Mouse (Mus musculus) midbrain, embryonic 12.5 days (tissue): ENCODE data around the gene Slc46a3. TPM values are rescaled to one million over a fixed set of nuclear protein-coding genes. Genes with fewer than 3 reads are reported as not detected.
A peak's percentile ranks its signal among the peaks of the same experiment; 100 is the strongest.

Experiments used
- ATAC-seq: fragments of 200-750 bp; cut with Nextera tagmentation; 2 replicates; pipeline ENCODE4 v1.8.0; 2017; ENCODE audit warnings: low read depth, moderate TSS enrichment, moderate library complexity; ENCODE audit not compliant: low FRiP score
- H3K27ac ChIP-seq: fragments of 300-500 bp; sonication (generic); replicated peaks from 2 replicates; pipeline ENCODE4 v1.5.1; 2016; ENCODE audit warnings: mild to moderate bottlenecking
- H3K27me3 ChIP-seq: fragments of 300-500 bp; sonication (generic); 2 replicates; pipeline ENCODE4 v1.6.1; 2016; ENCODE audit warnings: mild to moderate bottlenecking
- H3K36me3 ChIP-seq: fragments of 300-500 bp; sonication (generic); 2 replicates; pipeline ENCODE4 v1.6.1; 2016
- H3K4me1 ChIP-seq: fragments of 300-500 bp; sonication (generic); 2 replicates; pipeline ENCODE4 v1.6.1; 2016
- H3K4me2 ChIP-seq: fragments of 300-500 bp; sonication (generic); replicated peaks from 2 replicates; pipeline ENCODE4 v1.6.1; 2016; ENCODE audit warnings: mild to moderate bottlenecking, moderate library complexity
- H3K4me3 ChIP-seq: fragments of 300-500 bp; sonication (generic); 2 replicates; pipeline ENCODE4 v1.5.1; 2016; ENCODE audit warnings: mild to moderate bottlenecking
- H3K9ac ChIP-seq: fragments of 300-500 bp; sonication (generic); replicated peaks from 2 replicates; pipeline ENCODE4 v1.6.1; 2016; ENCODE audit warnings: mild to moderate bottlenecking, moderate library complexity
- H3K9me3 ChIP-seq: fragments of 300-500 bp; sonication (generic); 2 replicates; pipeline ENCODE4 v1.6.1; 2016; ENCODE audit warnings: mild to moderate bottlenecking
- WGBS: fragments of 180-500 bp; shearing (Covaris S2); methylation state at CpG from one replicate; pipeline ENCODE4 v1.1.7; 2016; 5-methylcytosine and 5-hydroxymethylcytosine counted together
- polyA plus RNA-seq: library from polyadenylated mRNA; unstranded; fragments of >200 nt; fragmentation: Nextera tagmentation; extraction: Ambion mirVana; gene quantifications from 2 replicates; pipeline ENCODE4 v1.2.1, GENCODE M21; 2016

Gene Slc46a3
- polyA plus RNA-seq, 1 experiment from 2014 or later, result 6.4 TPM

GRCm38 (mm10) chr5:147860449-147861261, 34.0 kb downstream of the Slc46a3 start, which contains the start of gene Pomp:
Gene Pomp, plus strand, starts transcription at chr5:147860461.
- H3K27ac ChIP-seq, result peak within 1 kb of the TSS; percentile 76
- ATAC-seq, result peak; percentile 95

DNA sequence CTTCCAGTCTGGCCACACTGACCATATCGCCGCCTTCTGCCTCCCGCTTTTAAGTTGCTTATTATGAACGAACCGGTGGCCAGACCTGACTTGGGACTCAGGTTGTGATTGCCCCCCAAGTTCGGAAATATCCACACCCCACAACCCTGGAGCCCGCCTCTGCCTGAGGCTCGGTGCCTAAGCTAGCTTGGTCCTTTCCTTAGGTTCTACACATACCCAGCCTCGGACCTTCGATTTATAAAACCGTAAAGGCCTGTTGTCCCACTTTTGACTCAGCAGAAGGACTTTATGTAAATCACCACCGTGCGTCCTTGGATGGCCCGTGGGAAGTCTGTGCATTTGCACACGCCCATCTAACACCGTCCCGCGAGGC, 34.6 kb downstream of the Slc46a3 start:
- Histone ChIP-seq H3K27ac (peak overlapping the region; percentile 76), H3K27me3 (no peaks in the 10 kb centered on the region), H3K4me2 (peak overlapping the region; percentile 98), H3K36me3 (peaks cover 29% of the 10 kb centered on the region), H3K9ac (peak overlapping the region; percentile 90), H3K9me3 (no peaks in the 10 kb centered on the region), H3K4me1 (peaks cover 17% of the 10 kb centered on the region), H3K4me3 (peak overlapping the region; percentile 96)
- 1% methylated on average over 18 of the region's 18 CpGs for WGBS
- ATAC-seq, result no peak

More at GRCm38 (mm10) chr5:147860449-147861261, 34.0 kb downstream of the Slc46a3 start, which contains the start of gene Pomp:
- Histone ChIP-seq H3K9ac (peak within 1 kb of the TSS; percentile 90), H3K27me3 (no peaks in the 10 kb centered on the region), H3K4me3 (peak within 1 kb of the TSS; percentile 96), H3K4me1 (peaks cover 17% of the 10 kb centered on the region), H3K4me2 (peak within 1 kb of the TSS; percentile 98), H3K9me3 (no peaks in the 10 kb centered on the region), H3K36me3 (peaks cover 35% of the 10 kb centered on the region)
- under 1% methylated on average over 68 of the region's 68 CpGs for WGBS

DNA sequence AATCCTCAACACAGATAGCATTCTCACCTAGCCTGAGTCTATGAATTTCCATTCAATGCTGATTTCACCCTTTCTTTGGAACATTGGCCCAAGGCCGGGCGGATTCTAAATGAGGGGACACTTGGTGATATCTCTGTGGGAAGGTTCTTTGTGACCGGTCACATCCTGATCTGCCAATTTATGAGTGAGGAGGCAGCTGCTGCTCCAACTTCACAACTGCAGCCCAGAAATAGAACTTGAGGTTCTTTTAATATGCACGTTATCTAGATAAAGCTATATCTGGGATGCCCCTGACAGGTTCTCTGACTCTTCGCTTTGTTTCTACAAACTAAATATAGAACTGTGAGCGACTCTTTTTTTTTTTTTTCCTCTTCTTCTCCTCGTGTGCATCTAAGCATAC, 44.4 kb downstream of the Slc46a3 start:
- no peaks in the 10 kb centered on the region for H3K9me3 ChIP-seq
- peaks cover 5% of the 10 kb centered on the region; the same call in 1 of the 2 replicates for H3K4me1 ChIP-seq
- no peak overlapping the region for H3K9ac ChIP-seq
- no peak overlapping the region for H3K27ac ChIP-seq
- no peak for ATAC-seq
- no peaks in the 10 kb centered on the region for H3K27me3 ChIP-seq
- no peak overlapping the region for H3K4me3 ChIP-seq
- WGBS, result 79% methylated on average over 7 of the region's 7 CpGs
- no peaks in the 10 kb centered on the region for H3K36me3 ChIP-seq
- no peak overlapping the region for H3K4me2 ChIP-seq

GRCm38 (mm10) chr5:147848164-147848863, 46.3 kb downstream of the Slc46a3 start:
- no peak overlapping the region for H3K4me3 ChIP-seq
- H3K9me3 ChIP-seq, result no peaks in the 10 kb centered on the region
- peak overlapping the region; percentile 34 for H3K4me2 ChIP-seq
- no peak overlapping the region for H3K9ac ChIP-seq
- 23% methylated on average over 16 of the region's 16 CpGs for WGBS
- H3K27me3 ChIP-seq, result no peaks in the 10 kb centered on the region
- peak; percentile 65 for ATAC-seq
- H3K36me3 ChIP-seq, result no peaks in the 10 kb centered on the region
- no peak overlapping the region for H3K27ac ChIP-seq
- H3K4me1 ChIP-seq, result peaks cover 5% of the 10 kb centered on the region; the same call in 1 of the 2 replicates

- Histone ChIP-seq H3K9me3 (no peaks in the 10 kb centered on the region), H3K9ac (no peak overlapping the region), H3K36me3 (no peaks in the 10 kb centered on the region), H3K4me2 (0 out of 2 replicates have a peak overlapping the region, but pooled peaks have one; percentile 34), H3K27me3 (no peaks in the 10 kb centered on the region), H3K4me3 (no peak overlapping the region), H3K27ac (no peak overlapping the region), H3K4me1 (peaks cover 5% of the 10 kb centered on the region; the same call in 1 of the 2 replicates)
- no peak for ATAC-seq
- 58% methylated on average over 5 of the region's 5 CpGs for WGBS
These were observed 47.3 kb downstream of the Slc46a3 start for GRCm38 (mm10) chr5:147847361-147847760.

GRCm38 (mm10) chr5:147845319-147845718, 49.3 kb downstream of the Slc46a3 start:
- Histone ChIP-seq H3K4me1 (peaks cover 5% of the 10 kb centered on the region; the same call in 1 of the 2 replicates), H3K9me3 (no peaks in the 10 kb centered on the region), H3K9ac (no peak overlapping the region), H3K4me2 (no peak overlapping the region), H3K36me3 (no peaks in the 10 kb centered on the region), H3K27ac (no peak overlapping the region), H3K4me3 (no peak overlapping the region), H3K27me3 (no peaks in the 10 kb centered on the region)
- 84% methylated on average over 3 of the region's 3 CpGs for WGBS
- no peak for ATAC-seq

GRCm38 (mm10) chr5:147843340-147843739, 51.3 kb downstream of the Slc46a3 start:
- ATAC-seq, result no peak
- 64% methylated on average over 7 of the region's 7 CpGs for WGBS
- H3K27ac ChIP-seq, result no peak overlapping the region
- H3K27me3 ChIP-seq, result no peaks in the 10 kb centered on the region
- H3K4me2 ChIP-seq, result no peak overlapping the region
- H3K9me3 ChIP-seq, result no peaks in the 10 kb centered on the region
- H3K9ac ChIP-seq, result no peak overlapping the region
- peaks cover 5% of the 10 kb centered on the region; the same call in 1 of the 2 replicates for H3K4me1 ChIP-seq
- no peak overlapping the region for H3K4me3 ChIP-seq
- no peaks in the 10 kb centered on the region for H3K36me3 ChIP-seq

- no peak overlapping the region for H3K4me2 ChIP-seq
- no peak overlapping the region for H3K27ac ChIP-seq
- H3K9ac ChIP-seq, result no peak overlapping the region
- peaks cover 7% of the 10 kb centered on the region for H3K4me1 ChIP-seq
- H3K4me3 ChIP-seq, result no peak overlapping the region
- no peaks in the 10 kb centered on the region for H3K36me3 ChIP-seq
- peaks cover 9% of the 10 kb centered on the region; the same call in 1 of the 2 replicates for H3K27me3 ChIP-seq
- ATAC-seq, result no peak
- 87% methylated on average over 12 of the region's 12 CpGs for whole genome bisulfite sequencing
- H3K9me3 ChIP-seq, result no peaks in the 10 kb centered on the region
These were observed 55.2 kb downstream of the Slc46a3 start for GRCm38 (mm10) chr5:147839418-147839817.

DNA sequence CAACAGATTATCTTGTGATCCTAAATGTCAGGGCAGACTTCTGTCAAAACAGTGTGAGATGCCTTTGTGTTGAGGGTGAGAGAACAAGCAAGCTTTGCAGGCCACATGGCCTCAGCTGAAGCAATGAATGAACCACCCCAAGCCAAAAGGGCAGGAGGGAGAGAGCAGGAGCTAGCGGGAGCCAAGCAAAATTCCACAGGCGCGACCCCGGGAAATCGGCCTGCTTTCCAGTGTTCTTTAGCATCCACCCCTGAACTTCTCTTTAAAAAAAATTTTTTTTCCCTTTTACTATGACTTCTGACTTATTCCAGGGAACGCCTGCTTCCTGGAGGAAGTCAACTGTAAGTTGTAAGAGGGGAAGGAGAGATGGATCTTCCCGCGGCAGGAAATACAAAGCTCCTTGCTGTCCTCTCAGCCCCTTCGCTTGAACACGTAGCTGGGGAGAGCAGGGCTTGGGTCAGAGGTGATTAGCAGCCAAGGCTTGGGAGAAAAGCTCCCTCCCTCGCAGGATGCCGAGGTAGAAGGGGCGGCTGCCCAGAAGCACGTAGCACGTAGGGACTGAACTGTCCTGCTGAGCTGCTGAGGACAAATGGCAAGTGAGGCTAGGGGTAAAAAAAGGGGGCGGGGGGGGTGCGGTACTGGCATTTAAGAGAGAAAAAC, 59.6 kb downstream of the Slc46a3 start:
- no peak overlapping the region for H3K27ac ChIP-seq
- no peaks in the 10 kb centered on the region for H3K36me3 ChIP-seq
- H3K4me3 ChIP-seq, result no peak overlapping the region
- ATAC-seq, result no peak
- WGBS, result 4% methylated on average over 17 of the region's 17 CpGs
- no peaks in the 10 kb centered on the region for H3K9me3 ChIP-seq
- H3K4me2 ChIP-seq, result peak overlapping the region; percentile 26; the same call in 1 of the 2 replicates
- H3K9ac ChIP-seq, result no peak overlapping the region
- H3K27me3 ChIP-seq, result peaks cover 9% of the 10 kb centered on the region; the same call in 1 of the 2 replicates
- peaks cover 7% of the 10 kb centered on the region for H3K4me1 ChIP-seq

DNA sequence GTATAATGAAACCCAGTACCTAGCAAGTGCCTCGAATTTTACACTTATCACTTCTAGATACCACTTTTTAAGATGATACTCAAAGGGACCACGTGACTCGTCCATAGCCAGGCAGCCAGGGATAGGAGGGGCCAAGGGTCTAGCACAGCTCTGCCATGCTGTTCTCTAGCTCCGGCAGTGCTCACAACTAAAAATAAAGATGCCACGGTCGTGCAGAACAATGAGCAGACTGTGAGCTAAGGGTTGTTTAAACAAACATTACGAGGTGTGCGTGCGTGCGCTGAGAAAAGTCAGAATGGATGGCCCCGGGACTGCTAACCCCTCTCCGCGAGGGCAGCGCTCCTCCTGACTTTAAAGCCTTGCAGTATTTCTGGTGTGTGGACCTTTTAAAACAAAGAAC, 61.8 kb downstream of the Slc46a3 start:
- WGBS, result 55% methylated on average over 14 of the region's 14 CpGs
- Histone ChIP-seq H3K4me2 (no peak overlapping the region), H3K4me1 (peaks cover 7% of the 10 kb centered on the region), H3K36me3 (no peaks in the 10 kb centered on the region), H3K27me3 (peaks cover 9% of the 10 kb centered on the region; the same call in 1 of the 2 replicates), H3K9me3 (no peaks in the 10 kb centered on the region), H3K4me3 (no peak overlapping the region), H3K9ac (no peak overlapping the region), H3K27ac (no peak overlapping the region)
- no peak for ATAC-seq

- H3K4me3 ChIP-seq, result no peak overlapping the region
- no peaks in the 10 kb centered on the region for H3K9me3 ChIP-seq
- H3K27me3 ChIP-seq, result no peaks in the 10 kb centered on the region
- no peaks in the 10 kb centered on the region for H3K4me1 ChIP-seq
- no peak overlapping the region for H3K4me2 ChIP-seq
- H3K36me3 ChIP-seq, result no peaks in the 10 kb centered on the region
- ATAC-seq, result no peak
- no peak overlapping the region for H3K27ac ChIP-seq
- WGBS, result 70% methylated on average over 8 of the region's 8 CpGs
- no peak overlapping the region for H3K9ac ChIP-seq
These were observed 65.8 kb downstream of the Slc46a3 start for GRCm38 (mm10) chr5:147828846-147829245.
